Mouse (Mus musculus) cerebellum, adult 11-12 months (tissue): ENCODE measurements around the gene Vmn1r78.
"Not testable (repeated sequence)": the region's sequence is repeated elsewhere in the genome, so short reads cannot be mapped to it uniquely, and the experiment has no call there.

Experiments
- DNase-seq: peaks from one replicate; pipeline ENCODE4 v3.0.0; 2022

Gene Vmn1r78

GRCm38 (mm10) chr7:12149957-12150356, at the start of gene Vmn1r78:
Gene Vmn1r78, plus strand, starts transcription at chr7:12150257.
- no peak for DNase-seq

GRCm38 (mm10) chr7:12156463-12156862, 6.4 kb downstream of the Vmn1r78 start:
- not testable (repeated sequence) for DNase-seq

- not testable (repeated sequence) for DNase-seq
Measured at GRCm38 (mm10) chr7:12170979-12171378, 20.9 kb downstream of the Vmn1r78 start, which contains the start of gene Vmn1r79. Gene Vmn1r79, plus strand, starts transcription at chr7:12171279.

- DNase-seq, result not testable (repeated sequence)
Measured at GRCm38 (mm10) chr7:12172926-12173325, 22.9 kb downstream of the Vmn1r78 start.

- DNase-seq, result no peak
Measured at GRCm38 (mm10) chr7:12188986-12189385, 38.9 kb downstream of the Vmn1r78 start, which contains the start of gene Vmn1r80. Gene Vmn1r80, plus strand, starts transcription at chr7:12189286.

- DNase-seq, result no peak
Measured at GRCm38 (mm10) chr7:12204141-12204540, 54.1 kb downstream of the Vmn1r78 start.
